Mouse (Mus musculus): ENCODE measurements around the gene Evc. TPM values are rescaled to one million over a fixed set of nuclear protein-coding genes. Genes with fewer than 3 reads are reported as not detected.
A peak's percentile ranks its signal among the peaks of the same experiment; 100 is the strongest.

The Evc gene
- polyA plus RNA-seq, 1 experiment from 2014 or later: 21.5 TPM

- Histone ChIP-seq H3K27ac (replicated peaks; ENCODE audit: low read depth, low read length) (no peak overlapping the region), H3K36me3 (ENCODE audit: control insufficient read depth, insufficient read depth, low read length) (peaks cover 5% of the 10 kb centered on the region; the same call in 1 of the 2 replicates)
- 82% methylated on average over 8 of the region's 8 CpGs for WGBS
These were observed 6.1 kb downstream of the Evc start for GRCm38 (mm10) chr5:37330449-37331132.

GRCm38 (mm10) chr5:37326675-37327074, 10.0 kb downstream of the Evc start:
- ATAC-seq (ENCODE audit: insufficient number of reproducible peaks, low FRiP score, low TSS enrichment, low read depth) (no peak), DNase-seq (ENCODE audit: low spot score) (no peak)
- H3K36me3 ChIP-seq (ENCODE audit: control insufficient read depth, insufficient read depth, low read length): peaks cover 7% of the 10 kb centered on the region; the same call in 1 of the 2 replicates
- WGBS: 85% methylated on average over 6 of the region's 6 CpGs
- H3K27me3 ChIP-seq (ENCODE audit: control insufficient read depth, insufficient read depth, low read length): no peaks in the 10 kb centered on the region
- no peak overlapping the region for H3K4me3 ChIP-seq (ENCODE audit: low read depth, low read length)
- no peak overlapping the region for H3K9ac ChIP-seq (ENCODE audit: low read length)
- H3K4me1 ChIP-seq (ENCODE audit: control insufficient read depth, insufficient read depth, low read length): no peaks in the 10 kb centered on the region
- H3K27ac ChIP-seq (replicated peaks; ENCODE audit: low read depth, low read length): no peak overlapping the region
- H3K9me3 ChIP-seq (ENCODE audit: control insufficient read depth, low read length): no peaks in the 10 kb centered on the region
- H3K4me2 ChIP-seq (ENCODE audit: low read depth, severe bottlenecking): no peak overlapping the region

More at GRCm38 (mm10) chr5:37330449-37331132, 6.1 kb downstream of the Evc start:
- DNase-seq (ENCODE audit: low spot score): no peak
- H3K4me3 ChIP-seq (ENCODE audit: low read depth, low read length): no peak overlapping the region
- H3K27me3 ChIP-seq (ENCODE audit: control insufficient read depth, insufficient read depth, low read length): no peaks in the 10 kb centered on the region
- H3K9ac ChIP-seq (ENCODE audit: low read length): no peak overlapping the region
- H3K9me3 ChIP-seq (ENCODE audit: control insufficient read depth, low read length): no peaks in the 10 kb centered on the region
- no peak overlapping the region for H3K4me2 ChIP-seq (ENCODE audit: low read depth, severe bottlenecking)
- no peak for ATAC-seq (ENCODE audit: insufficient number of reproducible peaks, low FRiP score, low TSS enrichment, low read depth)
- H3K4me1 ChIP-seq (ENCODE audit: control insufficient read depth, insufficient read depth, low read length): no peaks in the 10 kb centered on the region

- no peak for DNase-seq (ENCODE audit: low spot score)
- 93% methylated on average over 4 of the region's 4 CpGs for WGBS
- Histone ChIP-seq H3K4me2 (ENCODE audit: low read depth, severe bottlenecking) (no peak overlapping the region), H3K9me3 (ENCODE audit: control insufficient read depth, low read length) (no peaks in the 10 kb centered on the region), H3K4me1 (ENCODE audit: control insufficient read depth, insufficient read depth, low read length) (no peaks in the 10 kb centered on the region), H3K27me3 (ENCODE audit: control insufficient read depth, insufficient read depth, low read length) (no peaks in the 10 kb centered on the region), H3K9ac (ENCODE audit: low read length) (no peak overlapping the region), H3K27ac (replicated peaks; ENCODE audit: low read depth, low read length) (no peak overlapping the region), H3K36me3 (ENCODE audit: control insufficient read depth, insufficient read depth, low read length) (peaks cover 7% of the 10 kb centered on the region; the same call in 1 of the 2 replicates), H3K4me3 (ENCODE audit: low read depth, low read length) (no peak overlapping the region)
- no peak for ATAC-seq (ENCODE audit: insufficient number of reproducible peaks, low FRiP score, low TSS enrichment, low read depth)
These were observed 15.9 kb downstream of the Evc start for GRCm38 (mm10) chr5:37320761-37321160.

- DNase-seq (ENCODE audit: low spot score): no peak
These were observed 16.5 kb downstream of the Evc start for GRCm38 (mm10) chr5:37320174-37320573.

GRCm38 (mm10) chr5:37318715-37319114, 18.0 kb downstream of the Evc start:
- Histone ChIP-seq H3K27ac (replicated peaks; ENCODE audit: low read depth, low read length) (no peak overlapping the region), H3K4me1 (ENCODE audit: control insufficient read depth, insufficient read depth, low read length) (no peaks in the 10 kb centered on the region), H3K27me3 (ENCODE audit: control insufficient read depth, insufficient read depth, low read length) (no peaks in the 10 kb centered on the region), H3K4me2 (ENCODE audit: low read depth, severe bottlenecking) (no peak overlapping the region), H3K36me3 (ENCODE audit: control insufficient read depth, insufficient read depth, low read length) (peaks cover 11% of the 10 kb centered on the region; the same call in 1 of the 2 replicates), H3K9me3 (ENCODE audit: control insufficient read depth, low read length) (no peaks in the 10 kb centered on the region), H3K9ac (ENCODE audit: low read length) (no peak overlapping the region), H3K4me3 (ENCODE audit: low read depth, low read length) (no peak overlapping the region)
- DNase-seq (ENCODE audit: low spot score): no peak
- ATAC-seq (ENCODE audit: insufficient number of reproducible peaks, low FRiP score, low TSS enrichment, low read depth): no peak
- 91% methylated on average over 6 of the region's 6 CpGs for WGBS

More at GRCm38 (mm10) chr5:37320174-37320573, 16.5 kb downstream of the Evc start:
- H3K4me3 ChIP-seq (ENCODE audit: low read depth, low read length): no peak overlapping the region
- H3K4me2 ChIP-seq (ENCODE audit: low read depth, severe bottlenecking): no peak overlapping the region
- H3K9ac ChIP-seq (ENCODE audit: low read length): no peak overlapping the region
- H3K27ac ChIP-seq (replicated peaks; ENCODE audit: low read depth, low read length): no peak overlapping the region
- H3K4me1 ChIP-seq (ENCODE audit: control insufficient read depth, insufficient read depth, low read length): no peaks in the 10 kb centered on the region
- H3K27me3 ChIP-seq (ENCODE audit: control insufficient read depth, insufficient read depth, low read length): no peaks in the 10 kb centered on the region
- WGBS: 77% methylated on average over 3 of the region's 3 CpGs
- ATAC-seq (ENCODE audit: insufficient number of reproducible peaks, low FRiP score, low TSS enrichment, low read depth): no peak
- H3K36me3 ChIP-seq (ENCODE audit: control insufficient read depth, insufficient read depth, low read length): peaks cover 13% of the 10 kb centered on the region; the same call in 1 of the 2 replicates
- no peaks in the 10 kb centered on the region for H3K9me3 ChIP-seq (ENCODE audit: control insufficient read depth, low read length)

GRCm38 (mm10) chr5:37312980-37313722, 23.5 kb downstream of the Evc start:
- peaks cover 17% of the 10 kb centered on the region; the same call in 1 of the 2 replicates for H3K36me3 ChIP-seq (ENCODE audit: control insufficient read depth, insufficient read depth, low read length)
- 86% methylated on average over 12 of the region's 12 CpGs for WGBS

GRCm38 (mm10) chr5:37310026-37310425, 26.7 kb downstream of the Evc start:
- no peak overlapping the region for H3K4me2 ChIP-seq (ENCODE audit: low read depth, severe bottlenecking)
- 84% methylated on average over 9 of the region's 9 CpGs for WGBS

More at GRCm38 (mm10) chr5:37312980-37313722, 23.5 kb downstream of the Evc start:
- no peak overlapping the region for H3K4me2 ChIP-seq (ENCODE audit: low read depth, severe bottlenecking)
- no peak for ATAC-seq (ENCODE audit: insufficient number of reproducible peaks, low FRiP score, low TSS enrichment, low read depth)
- no peak for DNase-seq (ENCODE audit: low spot score)
- no peaks in the 10 kb centered on the region for H3K4me1 ChIP-seq (ENCODE audit: control insufficient read depth, insufficient read depth, low read length)
- H3K9ac ChIP-seq (ENCODE audit: low read length): no peak overlapping the region
- no peak overlapping the region for H3K4me3 ChIP-seq (ENCODE audit: low read depth, low read length)
- no peak overlapping the region for H3K27ac ChIP-seq (replicated peaks; ENCODE audit: low read depth, low read length)
- no peaks in the 10 kb centered on the region for H3K9me3 ChIP-seq (ENCODE audit: control insufficient read depth, low read length)
- no peaks in the 10 kb centered on the region for H3K27me3 ChIP-seq (ENCODE audit: control insufficient read depth, insufficient read depth, low read length)

GRCm38 (mm10) chr5:37298370-37298769, 38.3 kb downstream of the Evc start:
- no peaks in the 10 kb centered on the region for H3K27me3 ChIP-seq (ENCODE audit: control insufficient read depth, insufficient read depth, low read length)
- 25% methylated on average over 7 of the region's 7 CpGs for WGBS
- DNase-seq (ENCODE audit: low spot score) (peak; percentile 52), ATAC-seq (ENCODE audit: insufficient number of reproducible peaks, low FRiP score, low TSS enrichment, low read depth) (no peak)
- H3K4me3 ChIP-seq (ENCODE audit: low read depth, low read length): no peak overlapping the region
- no peaks in the 10 kb centered on the region for H3K4me1 ChIP-seq (ENCODE audit: control insufficient read depth, insufficient read depth, low read length)
- no peaks in the 10 kb centered on the region for H3K9me3 ChIP-seq (ENCODE audit: control insufficient read depth, low read length)
- no peak overlapping the region for H3K9ac ChIP-seq (ENCODE audit: low read length)
- H3K27ac ChIP-seq (replicated peaks; ENCODE audit: low read depth, low read length): no peak overlapping the region
- no peaks in the 10 kb centered on the region for H3K36me3 ChIP-seq (ENCODE audit: control insufficient read depth, insufficient read depth, low read length)
- no peak overlapping the region for H3K4me2 ChIP-seq (ENCODE audit: low read depth, severe bottlenecking)

More at GRCm38 (mm10) chr5:37310026-37310425, 26.7 kb downstream of the Evc start:
- ATAC-seq (ENCODE audit: insufficient number of reproducible peaks, low FRiP score, low TSS enrichment, low read depth) (no peak), DNase-seq (ENCODE audit: low spot score) (no peak)
- Histone ChIP-seq H3K4me3 (ENCODE audit: low read depth, low read length) (no peak overlapping the region), H3K36me3 (ENCODE audit: control insufficient read depth, insufficient read depth, low read length) (peaks cover 9% of the 10 kb centered on the region; the same call in 1 of the 2 replicates), H3K27ac (replicated peaks; ENCODE audit: low read depth, low read length) (no peak overlapping the region), H3K9ac (ENCODE audit: low read length) (no peak overlapping the region), H3K27me3 (ENCODE audit: control insufficient read depth, insufficient read depth, low read length) (no peaks in the 10 kb centered on the region), H3K9me3 (ENCODE audit: control insufficient read depth, low read length) (no peaks in the 10 kb centered on the region), H3K4me1 (ENCODE audit: control insufficient read depth, insufficient read depth, low read length) (no peaks in the 10 kb centered on the region)

Data from limb, embryonic 11.5 days (tissue).